Mouse (Mus musculus) heart, postnatal 0 days (tissue): ENCODE measurements around the gene Itpr1.

ENCODE experiments used
- CTCF ChIP-seq: IDR thresholded peaks from 2 replicates; pipeline ENCODE4 v1.5.1; 2016; ENCODE audit warnings: antibody characterized with exemption, control low read depth, low read depth
- EP300 ChIP-seq: IDR thresholded peaks from 2 replicates; pipeline ENCODE4 v1.6.1; 2016; ENCODE audit warnings: antibody characterized with exemption, low read depth

- TF ChIP-seq CTCF, result no peak
- no peak for TF ChIP-seq EP300
Measured at GRCm38 (mm10) chr6:108338362-108338761, 125.5 kb downstream of the Itpr1 start.
